Mouse (Mus musculus): ENCODE results near the gene Foxc1.

GRCm38 (mm10) chr13:31819664-31820405, 13.4 kb downstream of the Foxc1 start:
- no peak for TF ChIP-seq POLR2A (IDR thresholded peaks at IDR 0.05; ENCODE audit: low read depth, low read length)
- TF ChIP-seq CTCF (IDR thresholded peaks at IDR 0.05; ENCODE audit: extremely low read depth, insufficient read length, insufficient replicate concordance, low read depth, low read length), result no peak
